Mouse (Mus musculus) CH12.LX (cell line): ENCODE results near the gene Rimkla. TPM values are rescaled to one million over a fixed set of nuclear protein-coding genes. Genes with fewer than 3 reads are reported as not detected.

Source experiments
- DNase-seq: peaks from one replicate; pipeline ENCODE4 v3.0.0-alpha.2; 2013; ENCODE audit errors: extremely low read depth
- H3K27ac ChIP-seq: 2 replicates; pipeline ENCODE4 v1.5.1; 2012; ENCODE audit warnings: low read depth, mild to moderate bottlenecking, control low read depth, moderate library complexity; ENCODE audit not compliant: insufficient read depth
- H3K27me3 ChIP-seq: replicated peaks from 2 replicates; pipeline ENCODE3; 2012; ENCODE audit warnings: inconsistent platforms
- H3K36me3 ChIP-seq, 2 experiments: replicated peaks in 1 of 2; 2 replicates each; pipeline versions ENCODE3 to v1.6.1; 2012; ENCODE audit warnings: inconsistent platforms in 1 of 2, low read length in 1 of 2, mild to moderate bottlenecking in 1 of 2, mixed read lengths in 1 of 2, moderate library complexity in 1 of 2; ENCODE audit not compliant: control insufficient read depth in 1 of 2, insufficient read depth in 1 of 2
- H3K4me1 ChIP-seq, 2 experiments: 2 replicates each; pipeline ENCODE4 v1.6.1; 2012; ENCODE audit warnings: inconsistent platforms in 1 of 2, moderate library complexity in 1 of 2; ENCODE audit not compliant: insufficient read depth in 2 of 2, control insufficient read depth in 1 of 2
- H3K4me2 ChIP-seq: 2 replicates; pipeline ENCODE4 v1.6.1; 2012; ENCODE audit warnings: low read depth, mild to moderate bottlenecking, control low read depth; ENCODE audit not compliant: poor library complexity, insufficient read depth, severe bottlenecking
- H3K4me3 ChIP-seq, 3 experiments: fragments of 150-350 bp in 1 of 3; sonication (generic) in 1 of 3; replicated peaks in 1 of 3; 2 replicates each; pipeline versions ENCODE3 to v1.5.1; 2011 to 2012; ENCODE audit warnings: low read depth in 2 of 3, low read length in 2 of 3, mild to moderate bottlenecking in 2 of 3, moderate library complexity in 2 of 3, control low read depth in 1 of 3, improper control_type of control experiment in 1 of 3, inconsistent platforms in 1 of 3, mixed read lengths in 1 of 3; ENCODE audit not compliant: poor library complexity in 1 of 3
- H3K79me2 ChIP-seq: replicated peaks from 2 replicates; pipeline ENCODE4 v1.6.1; 2012; ENCODE audit warnings: mild to moderate bottlenecking, moderate library complexity; ENCODE audit not compliant: control insufficient read depth, poor library complexity, insufficient read depth, severe bottlenecking; ENCODE audit errors: extremely low read depth
- H3K9ac ChIP-seq: 2 replicates; pipeline ENCODE4 v1.6.1; 2012; ENCODE audit warnings: low read depth, mild to moderate bottlenecking, control low read depth, moderate library complexity; ENCODE audit not compliant: insufficient read depth
- H3K9me3 ChIP-seq: replicated peaks from 2 replicates; pipeline ENCODE3; 2012; ENCODE audit warnings: low read length, inconsistent platforms, mixed read lengths
- BHLHE40 ChIP-seq: IDR thresholded peaks from 2 replicates; pipeline ENCODE4 v1.6.1; 2011; ENCODE audit warnings: mild to moderate bottlenecking, low read depth, low read length, improper control_type of control experiment
- E2F4 ChIP-seq: IDR thresholded peaks from 2 replicates; pipeline ENCODE4 v1.6.1; 2011; ENCODE audit warnings: low read depth, low read length, improper control_type of control experiment; ENCODE audit not compliant: insufficient replicate concordance
- IRF4 ChIP-seq: IDR thresholded peaks from 2 replicates; pipeline ENCODE4 v1.6.1; 2014; ENCODE audit warnings: low read depth, mild to moderate bottlenecking, inconsistent platforms, low read length, improper control_type of control experiment
- JUND ChIP-seq: conservative IDR thresholded peaks from 2 replicates; pipeline ENCODE4 v1.6.1; 2011; ENCODE audit warnings: low read depth, low read length, improper control_type of control experiment
- KAT2A ChIP-seq: IDR thresholded peaks from 2 replicates; pipeline ENCODE4 v1.6.1; 2012; ENCODE audit warnings: low read length, improper control_type of control experiment, inconsistent platforms; ENCODE audit not compliant: insufficient replicate concordance
- MAX ChIP-seq: IDR thresholded peaks from 2 replicates; pipeline ENCODE4 v1.6.1; 2011; ENCODE audit warnings: low read length, improper control_type of control experiment
- MAZ ChIP-seq: IDR thresholded peaks from 2 replicates; pipeline ENCODE4 v1.6.1; 2012; ENCODE audit warnings: low read depth, mild to moderate bottlenecking, inconsistent platforms, low read length, improper control_type of control experiment, moderate library complexity
- NELFE ChIP-seq: IDR thresholded peaks from 2 replicates; pipeline ENCODE4 v1.6.1; 2011; ENCODE audit warnings: low read depth, low read length, improper control_type of control experiment
- PAX5 ChIP-seq: IDR thresholded peaks from 2 replicates; pipeline ENCODE4 v1.6.1; 2012; ENCODE audit warnings: low read length, inconsistent platforms, mixed read lengths
- RCOR1 ChIP-seq: conservative IDR thresholded peaks from 2 replicates; pipeline ENCODE4 v1.6.1; 2012; ENCODE audit warnings: low read depth, mild to moderate bottlenecking, inconsistent platforms, low read length, improper control_type of control experiment
- SIN3A ChIP-seq: IDR thresholded peaks from 2 replicates; pipeline ENCODE4 v1.6.1; 2012; ENCODE audit warnings: low read length, improper control_type of control experiment, inconsistent platforms
- USF1 ChIP-seq: IDR thresholded peaks from 2 replicates; pipeline ENCODE4 v1.6.1; 2014; ENCODE audit warnings: low read depth, mild to moderate bottlenecking, inconsistent platforms, low read length, improper control_type of control experiment
- dilution Hi-C: fragments of 300-500 bp; cut with MboI; formaldehyde crosslinking; loops from 2 replicates; pipeline ENCODE4 v1.14.3; 2020; ENCODE audit warnings: low sequenced_read_pairs; ENCODE audit not compliant: extremely low pct_unique_long_range_greater_than_20kb, extremely low pct_ligation_motif_present
- in situ Hi-C: fragments of 300-500 bp; cut with MboI; formaldehyde crosslinking; loops from 3 replicates; pipeline ENCODE4 v1.14.3; 2019; ENCODE audit warnings: low sequenced_read_pairs, low pct_ligation_motif_present, low pct_unique_long_range_greater_than_20kb, mixed read lengths
- polyA plus RNA-seq: library from polyadenylated mRNA; unstranded; fragments of >175 nt; gene quantifications from 2 replicates; pipeline ENCODE4 v1.2.1, GENCODE M21; 2012; ENCODE audit warnings: low read depth; ENCODE audit not compliant: insufficient read length
- total RNA-seq, 2 experiments: library from RNA; depleted of rRNA; stranded (reverse); fragments of 300-350 nt in 1 of 2; fragments of >200 nt in 1 of 2; gene quantifications; 2 replicates each; pipeline ENCODE4 v1.2.3; 2012 to 2014

Gene Rimkla
- total and polyA plus RNA-seq, 3 experiments, result 0.48 to 0.84 (median 0.59) TPM

GRCm38 (mm10) chr4:119473150-119473549, 19.3 kb downstream of the Rimkla start:
- Histone ChIP-seq H3K27ac (no peak overlapping the region), H3K9me3 (no peaks in the 10 kb centered on the region), H3K4me3 (no peak overlapping the region), H3K4me2 (no peak overlapping the region), H3K36me3 (peaks cover 0 to 16% of the 10 kb centered on the region in 2 experiments), H3K4me1 (peaks cover 0 to 26% of the 10 kb centered on the region in 2 experiments; a peak in 2 of 4 replicates), H3K79me2 (no peaks in the 10 kb centered on the region), H3K9ac (no peak overlapping the region), H3K27me3 (no peaks in the 10 kb centered on the region)
- TF ChIP-seq MAZ, result no peak
- TF ChIP-seq JUND, result no peak
- no peak for TF ChIP-seq PAX5
- no peak for TF ChIP-seq BHLHE40
- TF ChIP-seq KAT2A, result no peak
- dilution Hi-C loops (no loop called here), in situ Hi-C loops (no loop called here)
- no peak for DNase-seq

- H3K9me3 ChIP-seq, result no peaks in the 10 kb centered on the region
- TF ChIP-seq PAX5 (no peak), E2F4 (no peak)
- TF ChIP-seq, all 38 proteins: peak for 0
- H3K79me2 ChIP-seq, result no peaks in the 10 kb centered on the region
- DNase-seq, result no peak
- no peaks in the 10 kb centered on the region for H3K27me3 ChIP-seq
- dilution Hi-C loops (no loop called here), in situ Hi-C loops (no loop called here)
- no peak overlapping the region for H3K4me2 ChIP-seq
- H3K27ac ChIP-seq, result no peak overlapping the region
- H3K4me3 ChIP-seq, result no peak overlapping the region
- H3K4me1 ChIP-seq, result peaks cover 0 to 21% of the 10 kb centered on the region in 2 experiments; a peak in 2 of 4 replicates
- no peak overlapping the region for H3K9ac ChIP-seq
- H3K36me3 ChIP-seq, result peaks cover 0 to 17% of the 10 kb centered on the region in 2 experiments
Observed at GRCm38 (mm10) chr4:119472545-119472944, 19.9 kb downstream of the Rimkla start.

GRCm38 (mm10) chr4:119467720-119468380, 24.6 kb downstream of the Rimkla start:
- no peaks in the 10 kb centered on the region for H3K9me3 ChIP-seq
- in situ Hi-C loops (no loop called here), dilution Hi-C loops (no loop called here)
- no peak for TF ChIP-seq SIN3A
- TF ChIP-seq NELFE, result no peak
- no peak for TF ChIP-seq E2F4
- TF ChIP-seq USF1, result no peak
- TF ChIP-seq MAX, result no peak
- TF ChIP-seq RCOR1, result no peak
- no peak for TF ChIP-seq IRF4
- peaks cover 0 to 14% of the 10 kb centered on the region in 2 experiments for H3K36me3 ChIP-seq
- no peaks in the 10 kb centered on the region for H3K27me3 ChIP-seq
- no peaks in the 10 kb centered on the region for H3K79me2 ChIP-seq
- no peak overlapping the region for H3K9ac ChIP-seq
- DNase-seq, result no peak
- H3K4me1 ChIP-seq, result peaks cover 11 to 49% of the 10 kb centered on the region in 2 experiments; a peak in 3 of 4 replicates
- H3K4me3 ChIP-seq, result no peak overlapping the region
- H3K27ac ChIP-seq, result no peak overlapping the region
- H3K4me2 ChIP-seq, result no peak overlapping the region
